Mouse (Mus musculus) cerebellum, adult 2 months (tissue): Measurements from ENCODE around the gene Fam118a.

Source experiments
- CTCF ChIP-seq: fragments of 200-500 bp; IDR thresholded peaks from 2 replicates; pipeline ENCODE4 v1.5.1; 2011; ENCODE audit warnings: low read depth, mild to moderate bottlenecking, control low read depth, low read length, moderate library complexity, borderline replicate concordance; ENCODE audit not compliant: insufficient read depth
- POLR2A ChIP-seq: fragments of 200-500 bp; IDR thresholded peaks from 2 replicates; pipeline ENCODE4 v1.6.1; 2011; ENCODE audit warnings: low read length, control low read depth, borderline replicate concordance; ENCODE audit not compliant: insufficient read depth

- no peak for TF ChIP-seq CTCF
- TF ChIP-seq POLR2A, result no peak
These were observed 16.7 kb upstream of the Fam118a start for GRCm38 (mm10) chr15:85011895-85012661.
